Mouse (Mus musculus) thymus, adult 2 months (tissue): Measurements from ENCODE around the gene Gm14744. TPM values are rescaled to one million over a fixed set of nuclear protein-coding genes. Genes with fewer than 3 reads are reported as not detected.
"Not testable (repeated sequence)": the region's sequence is repeated elsewhere in the genome, so short reads cannot be mapped to it uniquely, and the experiment has no call there.

Source experiments
- DNase-seq: peaks from one replicate; pipeline ENCODE4 v3.0.0; 2021
- H3K27ac ChIP-seq: fragments of 200-500 bp; 2 replicates; pipeline ENCODE4 v1.5.1; 2012; ENCODE audit warnings: low read length, control low read depth; ENCODE audit not compliant: control insufficient read depth, insufficient read depth
- H3K27me3 ChIP-seq: fragments of 200-500 bp; 2 replicates; pipeline ENCODE4 v1.6.1; 2012; ENCODE audit warnings: mild to moderate bottlenecking, low read length, moderate library complexity, mixed read lengths; ENCODE audit not compliant: control insufficient read depth, insufficient read depth
- H3K36me3 ChIP-seq: fragments of 200-500 bp; 2 replicates; pipeline ENCODE4 v1.6.1; 2012; ENCODE audit warnings: mild to moderate bottlenecking, low read length, moderate library complexity; ENCODE audit not compliant: control insufficient read depth, insufficient read depth
- H3K4me1 ChIP-seq: fragments of 200-500 bp; replicated peaks from 2 replicates; pipeline ENCODE4 v1.6.1; 2012; ENCODE audit warnings: low read length; ENCODE audit not compliant: control insufficient read depth, insufficient read depth
- H3K4me3 ChIP-seq: fragments of 200-500 bp; 2 replicates; pipeline ENCODE4 v1.5.1; 2012; ENCODE audit warnings: mild to moderate bottlenecking, low read length, control low read depth, moderate library complexity; ENCODE audit not compliant: control insufficient read depth, insufficient read depth
- CTCF ChIP-seq: fragments of 200-500 bp; IDR thresholded peaks from 2 replicates; pipeline ENCODE4 v1.5.1; 2012; ENCODE audit warnings: mild to moderate bottlenecking, control low read depth, low read length, moderate library complexity, borderline replicate concordance; ENCODE audit not compliant: control insufficient read depth, poor library complexity, insufficient read depth; ENCODE audit errors: extremely low read depth
- POLR2A ChIP-seq: fragments of 200-500 bp; IDR thresholded peaks from 2 replicates; pipeline ENCODE4 v1.6.1; 2012; ENCODE audit warnings: mild to moderate bottlenecking, low read length, control low read depth, moderate library complexity; ENCODE audit not compliant: control insufficient read depth, poor library complexity, insufficient read depth; ENCODE audit errors: extremely low read depth
- WGBS: fragments of 180-500 bp; shearing (Covaris S2); methylation state at CpG from one replicate; pipeline ENCODE4 v1.1.7; 2018; 5-methylcytosine and 5-hydroxymethylcytosine counted together
- polyA plus RNA-seq: library from polyadenylated mRNA; depleted of rRNA; stranded (reverse); fragments of >200 nt; gene quantifications from 2 replicates; pipeline ENCODE4 v1.2.3, GENCODE M21; 2012; rRNA removed

Gene Gm14744
- not detected in 2 replicates for polyA plus RNA-seq

DNA sequence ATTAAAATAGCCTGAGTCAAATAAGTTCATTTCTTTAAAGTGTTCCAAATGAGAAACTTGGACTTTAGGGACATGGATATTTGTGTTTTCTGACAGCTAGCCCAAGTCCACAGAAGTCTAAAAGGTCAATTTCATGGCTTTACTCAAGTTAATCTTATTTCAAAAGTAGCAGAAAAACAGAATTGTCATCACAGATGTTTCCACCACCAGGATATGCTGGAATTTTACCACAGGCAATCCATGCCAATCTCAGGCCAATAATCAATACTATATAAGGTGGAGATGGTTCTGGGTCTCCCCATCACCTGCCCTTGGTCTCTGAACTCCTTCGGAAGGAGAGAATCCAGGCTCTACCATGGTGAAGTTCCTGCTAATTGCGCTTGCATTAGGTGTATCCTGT lies at the start of gene Gm14744:
TSS of gene Gm14744 (plus strand) at position 301 of the 400 bp plus-strand sequence.
- H3K27me3 ChIP-seq, H3K4me3 ChIP-seq, H3K27ac ChIP-seq, DNase-seq, H3K4me1 ChIP-seq, H3K36me3 ChIP-seq: not testable (repeated sequence)
- WGBS = 92% methylated on average over 2 of the region's 2 CpGs

DNA sequence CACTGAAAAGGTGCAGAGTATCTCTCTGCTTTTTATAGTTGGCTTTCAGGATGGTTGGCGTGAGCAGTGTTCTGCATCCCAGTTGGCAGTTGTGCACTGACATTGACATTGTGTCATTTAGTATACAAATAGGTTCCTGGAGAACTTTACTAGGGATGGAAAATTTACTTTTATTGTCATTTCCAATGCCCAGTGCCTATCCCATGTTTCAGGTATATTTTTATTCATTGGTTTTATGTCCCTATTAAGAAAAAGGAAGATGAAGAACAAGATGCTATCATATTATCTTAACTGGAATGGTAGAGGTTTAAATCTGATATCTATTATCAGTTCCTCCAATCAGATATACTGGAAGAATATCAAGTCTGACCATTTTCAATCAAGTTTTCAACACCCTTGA lies 11.0 kb upstream of the Gm14744 start, which contains the start of gene Pbsn:
TSS of gene Pbsn (minus strand) at position 101 of the 400 bp plus-strand sequence.
- no peak for DNase-seq

DNA sequence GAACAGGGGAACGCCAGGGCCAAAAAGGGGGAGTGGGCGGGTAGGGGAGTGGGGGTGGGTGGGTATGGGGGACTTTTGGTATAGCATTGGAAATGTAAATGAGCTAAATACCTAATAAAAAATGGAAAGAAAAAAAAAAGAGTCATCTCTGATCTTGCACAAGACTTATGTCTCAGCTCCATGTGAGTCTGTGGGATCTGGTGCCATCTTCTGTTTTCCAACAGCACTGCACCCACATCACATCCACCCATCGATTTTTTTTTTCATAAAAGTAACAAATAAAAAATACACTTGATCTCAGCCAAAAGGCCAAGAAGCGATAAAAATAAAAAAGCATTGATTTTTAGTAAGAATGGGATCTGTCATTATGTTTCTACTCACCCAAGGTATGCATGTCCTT lies 15.5 kb downstream of the Gm14744 start:
- H3K27ac ChIP-seq, H3K27me3 ChIP-seq, H3K4me1 ChIP-seq, H3K36me3 ChIP-seq, DNase-seq, H3K4me3 ChIP-seq: not testable (repeated sequence)
- 28% methylated on average over 2 of the region's 4 CpGs for WGBS

More for the DNA sequence above, 11.0 kb upstream of the Gm14744 start, which contains the start of gene Pbsn:
- Histone ChIP-seq H3K27me3 (no peaks in the 10 kb centered on the region), H3K4me1 (no peaks in the 10 kb centered on the region), H3K27ac (no peak within 1 kb of the TSS), H3K36me3 (no peaks in the 10 kb centered on the region), H3K4me3 (no peak within 1 kb of the TSS)
- TF ChIP-seq POLR2A (no peak), CTCF (no peak)
- 96% methylated on average over 1 of the region's 1 CpGs for WGBS

Other genes starting within 250 kb of the Gm14744 start
- gene Prkx, start 68.5 kb upstream of the Gm14744 start, polyA plus RNA-seq = 17.1 and 20.5 TPM in 2 replicates
- gene Pbsn, start 11.1 kb upstream of the Gm14744 start, polyA plus RNA-seq = not detected in 2 replicates
- gene 5430402E10Rik, start 60.3 kb downstream of the Gm14744 start, polyA plus RNA-seq = not detected in 2 replicates
- not detected in 2 replicates for gene Obp1a, start 226.6 kb downstream of the Gm14744 start, polyA plus RNA-seq